Mouse (Mus musculus) forebrain, postnatal 0 days (tissue): ENCODE measurements at regions not wholly inside any gene's neighbourhood (a gene's known extent, or its start where the extent isn't known, plus 50 kb on each side); places are given as distances from the start of the nearest gene placed in this dataset.

ENCODE experiments used
- ATAC-seq: fragments of 200-750 bp; cut with Nextera tagmentation; 2 replicates; pipeline ENCODE4 v1.8.0; 2017; ENCODE audit warnings: mild to moderate bottlenecking, moderate library complexity
- DNase-seq: peaks from one replicate; pipeline ENCODE4 v3.0.0-alpha.2; 2015
- H3K27ac ChIP-seq: fragments of 300-500 bp; sonication (generic); 2 replicates; pipeline ENCODE4 v1.5.1; 2014; ENCODE audit warnings: low read depth, mild to moderate bottlenecking, antibody characterized with exemption, low read length, moderate library complexity, mixed read lengths
- H3K27me3 ChIP-seq: fragments of 300-500 bp; sonication (generic); 2 replicates; pipeline ENCODE4 v1.6.1; 2014; ENCODE audit warnings: mild to moderate bottlenecking, low read length, mixed read lengths; ENCODE audit not compliant: insufficient read depth
- H3K36me3 ChIP-seq: fragments of 300-500 bp; sonication (generic); 2 replicates; pipeline ENCODE4 v1.6.1; 2014; ENCODE audit warnings: mild to moderate bottlenecking, moderate library complexity; ENCODE audit not compliant: insufficient read depth
- H3K4me1 ChIP-seq: fragments of 300-500 bp; sonication (generic); 2 replicates; pipeline ENCODE4 v1.6.1; 2014; ENCODE audit warnings: antibody characterized with exemption; ENCODE audit not compliant: insufficient read depth
- H3K4me2 ChIP-seq: fragments of 300-500 bp; sonication (generic); 2 replicates; pipeline ENCODE4 v1.6.1; 2014; ENCODE audit warnings: low read depth, mild to moderate bottlenecking, moderate library complexity
- H3K4me3 ChIP-seq: fragments of 300-500 bp; sonication (generic); 2 replicates; pipeline ENCODE4 v1.5.1; 2014; ENCODE audit warnings: low read depth, low read length, mixed read lengths
- H3K9ac ChIP-seq: fragments of 300-500 bp; sonication (generic); 2 replicates; pipeline ENCODE4 v1.6.1; 2014; ENCODE audit warnings: mild to moderate bottlenecking
- H3K9me3 ChIP-seq: fragments of 300-500 bp; sonication (generic); 2 replicates; pipeline ENCODE4 v1.6.1; 2016; ENCODE audit warnings: low read length
- CTCF ChIP-seq: sonication (generic); IDR thresholded peaks from 2 replicates; pipeline ENCODE4 v1.5.1; 2016; ENCODE audit warnings: antibody characterized with exemption, control low read depth, low read depth
- WGBS: fragments of 180-500 bp; shearing (Covaris S2); extraction: QIAGEN DNeasy Blood & Tissue Kit; methylation state at CpG from one replicate; pipeline ENCODE4 v1.1.7; 2014; 5-methylcytosine and 5-hydroxymethylcytosine counted together

DNA sequence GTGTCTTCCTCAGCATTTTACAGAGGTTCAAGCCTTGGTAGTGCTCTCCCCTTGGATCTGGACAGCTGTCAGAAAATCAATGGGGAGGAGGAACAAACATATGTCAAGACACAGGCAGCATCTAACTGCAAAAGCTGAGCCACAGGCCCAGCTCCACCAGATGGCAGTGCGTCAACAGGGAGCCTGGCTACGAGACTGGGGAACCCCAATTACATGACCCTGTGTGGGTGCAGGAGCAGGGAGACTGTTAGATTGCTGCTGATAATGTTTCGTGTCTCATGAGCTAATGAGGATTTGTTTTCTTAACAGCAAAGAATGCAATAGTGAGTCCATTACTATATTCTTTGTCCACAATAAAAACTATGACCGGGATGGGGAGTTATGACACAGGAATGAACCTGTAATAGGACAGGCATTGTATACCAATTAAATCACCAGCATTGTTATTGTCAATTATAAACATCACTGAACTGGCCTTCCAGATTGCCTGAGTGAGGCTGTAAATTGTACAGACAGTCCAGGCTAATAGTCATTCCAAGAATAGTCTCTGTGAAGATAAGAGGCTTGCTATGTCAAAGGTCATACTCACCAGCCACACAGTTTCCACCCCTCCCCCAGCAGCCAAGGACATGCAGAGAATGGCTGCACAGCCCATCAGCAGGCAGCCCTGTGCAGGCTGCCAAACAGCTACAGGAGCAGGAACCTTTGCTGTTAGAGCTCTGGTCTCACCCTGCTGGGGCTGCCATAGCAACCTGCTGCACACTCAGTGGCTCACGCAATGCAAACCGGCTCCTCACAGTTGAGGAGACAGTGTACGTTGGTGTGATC is 58.8 kb upstream of the Barx2 start:
- 7% methylated on average over 7 of the region's 7 CpGs for WGBS
- Histone ChIP-seq H3K4me3 (no peak overlapping the region), H3K36me3 (no peaks in the 10 kb centered on the region), H3K9ac (no peak overlapping the region; the same call in 1 of the 2 replicates), H3K27ac (no peak overlapping the region), H3K9me3 (no peaks in the 10 kb centered on the region), H3K27me3 (no peaks in the 10 kb centered on the region), H3K4me1 (peaks cover 13% of the 10 kb centered on the region; the same call in 1 of the 2 replicates), H3K4me2 (no peak overlapping the region)
- DNase-seq (peak; percentile 84), ATAC-seq (peak; percentile 96)
- peak; percentile 94 for TF ChIP-seq CTCF

DNA sequence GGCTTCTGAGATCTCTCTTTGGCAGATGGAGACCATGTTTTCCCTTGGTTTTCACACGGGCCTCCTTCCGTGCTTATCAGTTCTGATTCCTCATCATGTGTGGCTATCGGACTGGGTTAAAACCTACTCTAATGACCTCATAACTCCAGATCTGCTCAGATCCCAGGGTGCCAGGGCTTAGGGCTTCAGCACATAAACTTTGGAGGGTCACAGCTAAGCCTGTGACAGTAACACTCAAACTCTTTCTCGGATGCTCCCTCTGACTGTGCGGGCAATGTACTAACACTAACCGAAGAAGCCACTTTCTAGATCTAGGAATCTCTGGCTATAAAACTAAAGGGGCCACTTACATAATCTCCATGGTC is 59.3 kb upstream of the Barx2 start:
- Histone ChIP-seq H3K27ac (no peak overlapping the region), H3K36me3 (no peaks in the 10 kb centered on the region), H3K4me1 (peaks cover 13% of the 10 kb centered on the region; the same call in 1 of the 2 replicates), H3K27me3 (no peaks in the 10 kb centered on the region), H3K4me3 (no peak overlapping the region), H3K9ac (no peak overlapping the region), H3K9me3 (no peaks in the 10 kb centered on the region), H3K4me2 (no peak overlapping the region)
- DNase-seq (no peak), ATAC-seq (no peak; the same call in 1 of the 2 replicates)
- no peak for TF ChIP-seq CTCF
- WGBS, result 47% methylated on average over 6 of the region's 6 CpGs

DNA sequence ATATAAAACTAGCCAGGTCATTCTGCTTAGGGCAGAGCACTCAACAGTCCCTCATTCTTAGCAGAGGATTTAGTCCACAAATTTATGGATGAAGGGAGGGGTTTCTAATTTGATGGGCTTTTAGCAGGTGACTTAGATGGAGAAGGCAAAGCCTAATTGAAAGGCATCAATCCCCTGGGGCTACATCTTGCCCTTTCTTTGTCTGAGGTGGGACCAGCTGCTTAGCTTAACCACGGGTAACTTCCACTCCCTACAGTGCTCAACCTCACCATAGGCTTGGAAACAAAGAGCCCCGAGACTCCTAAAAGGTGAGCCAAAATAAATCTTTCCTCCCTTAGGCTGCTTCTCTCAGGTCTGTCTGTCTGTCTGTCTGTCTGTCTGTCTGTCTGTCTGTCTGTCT is 62.9 kb upstream of the Barx2 start:
- no peak for DNase-seq
- Histone ChIP-seq H3K4me1 (peaks cover 13% of the 10 kb centered on the region), H3K27me3 (no peaks in the 10 kb centered on the region), H3K4me3 (no peak overlapping the region), H3K9me3 (no peaks in the 10 kb centered on the region), H3K27ac (no peak overlapping the region), H3K36me3 (no peaks in the 10 kb centered on the region), H3K9ac (no peak overlapping the region), H3K4me2 (no peak overlapping the region)
- TF ChIP-seq CTCF, result no peak
- WGBS, result 27% methylated on average over 2 of the region's 2 CpGs
- no peak for ATAC-seq

DNA sequence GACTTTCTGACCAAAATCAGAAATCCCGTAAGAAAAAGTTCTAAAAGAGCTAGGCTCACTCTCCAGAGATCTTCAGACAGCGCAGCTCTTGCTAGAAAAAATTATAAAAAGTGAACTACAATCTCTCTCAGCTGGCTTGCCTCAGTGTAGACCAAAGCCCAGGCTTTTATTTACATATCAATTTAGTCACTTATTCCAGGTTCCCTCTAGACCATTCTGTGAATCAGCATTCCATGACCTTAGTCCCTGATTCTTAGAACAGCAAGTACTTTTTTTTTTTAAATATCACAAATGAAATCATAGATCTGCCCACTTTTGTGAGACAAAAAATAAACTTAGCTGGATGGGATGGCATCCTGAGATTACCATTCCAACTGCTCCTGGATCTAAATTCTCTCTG is 64.8 kb upstream of the Barx2 start:
- no peak overlapping the region for H3K4me3 ChIP-seq
- ATAC-seq, result no peak
- no peaks in the 10 kb centered on the region for H3K36me3 ChIP-seq
- WGBS, result 94% methylated on average over 2 of the region's 2 CpGs
- no peak overlapping the region for H3K9ac ChIP-seq
- no peak for DNase-seq
- no peak overlapping the region for H3K4me2 ChIP-seq
- no peaks in the 10 kb centered on the region; the same call in 1 of the 2 replicates for H3K4me1 ChIP-seq
- H3K9me3 ChIP-seq, result no peaks in the 10 kb centered on the region
- TF ChIP-seq CTCF, result no peak
- no peaks in the 10 kb centered on the region for H3K27me3 ChIP-seq
- H3K27ac ChIP-seq, result no peak overlapping the region

DNA sequence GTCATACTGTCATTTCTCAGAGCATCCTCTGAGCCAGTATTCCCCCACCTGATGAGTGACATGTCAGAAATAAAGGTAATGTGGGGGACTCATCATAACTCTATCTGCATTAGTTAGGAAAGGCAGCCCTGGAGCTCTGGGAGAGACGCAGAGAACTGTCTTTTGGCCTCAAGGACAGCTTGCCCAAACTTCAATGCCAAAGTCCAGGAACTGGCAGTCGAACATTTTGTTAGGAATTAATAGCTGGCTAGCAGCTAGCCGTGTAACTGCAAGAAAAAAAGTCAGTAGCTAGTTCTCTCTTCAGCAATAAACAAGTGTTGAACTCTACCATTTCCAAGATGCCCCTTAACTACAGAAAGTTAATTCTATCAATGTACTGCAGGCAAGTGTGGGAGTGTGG is 65.9 kb upstream of the Barx2 start:
- Histone ChIP-seq H3K27ac (no peak overlapping the region), H3K4me1 (no peaks in the 10 kb centered on the region; the same call in 1 of the 2 replicates), H3K9ac (no peak overlapping the region), H3K9me3 (no peaks in the 10 kb centered on the region), H3K4me3 (no peak overlapping the region), H3K36me3 (no peaks in the 10 kb centered on the region), H3K4me2 (no peak overlapping the region), H3K27me3 (no peaks in the 10 kb centered on the region)
- DNase-seq (no peak), ATAC-seq (no peak)
- no peak for TF ChIP-seq CTCF
- WGBS, result 86% methylated on average over 3 of the region's 3 CpGs

DNA sequence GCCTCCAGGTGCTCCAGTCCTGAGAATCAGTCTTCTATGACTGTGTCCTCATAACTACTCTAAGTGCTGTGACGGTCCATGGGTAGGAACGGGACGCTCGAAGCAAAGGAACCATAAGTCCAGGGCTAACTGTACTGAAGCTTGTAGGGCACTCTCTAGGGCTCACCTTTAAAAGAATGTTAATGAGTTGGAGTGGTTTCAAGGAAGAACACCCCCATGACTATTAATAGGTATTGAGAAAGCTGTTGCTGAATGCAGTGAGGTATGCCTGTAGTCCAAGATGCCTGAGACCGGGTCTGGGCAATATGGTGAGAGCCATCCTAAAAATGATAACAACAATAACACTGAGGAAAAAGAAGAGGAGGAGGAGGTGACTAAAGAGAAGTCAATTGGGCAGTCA is 67.2 kb upstream of the Barx2 start:
- H3K27me3 ChIP-seq, result no peaks in the 10 kb centered on the region
- no peak overlapping the region for H3K4me2 ChIP-seq
- no peak overlapping the region for H3K27ac ChIP-seq
- no peak overlapping the region for H3K9ac ChIP-seq
- no peak for TF ChIP-seq CTCF
- no peak overlapping the region for H3K4me3 ChIP-seq
- no peak for ATAC-seq
- H3K36me3 ChIP-seq, result no peaks in the 10 kb centered on the region
- 94% methylated on average over 5 of the region's 5 CpGs for WGBS
- no peak for DNase-seq
- H3K9me3 ChIP-seq, result no peaks in the 10 kb centered on the region
- H3K4me1 ChIP-seq, result no peaks in the 10 kb centered on the region; the same call in 1 of the 2 replicates

DNA sequence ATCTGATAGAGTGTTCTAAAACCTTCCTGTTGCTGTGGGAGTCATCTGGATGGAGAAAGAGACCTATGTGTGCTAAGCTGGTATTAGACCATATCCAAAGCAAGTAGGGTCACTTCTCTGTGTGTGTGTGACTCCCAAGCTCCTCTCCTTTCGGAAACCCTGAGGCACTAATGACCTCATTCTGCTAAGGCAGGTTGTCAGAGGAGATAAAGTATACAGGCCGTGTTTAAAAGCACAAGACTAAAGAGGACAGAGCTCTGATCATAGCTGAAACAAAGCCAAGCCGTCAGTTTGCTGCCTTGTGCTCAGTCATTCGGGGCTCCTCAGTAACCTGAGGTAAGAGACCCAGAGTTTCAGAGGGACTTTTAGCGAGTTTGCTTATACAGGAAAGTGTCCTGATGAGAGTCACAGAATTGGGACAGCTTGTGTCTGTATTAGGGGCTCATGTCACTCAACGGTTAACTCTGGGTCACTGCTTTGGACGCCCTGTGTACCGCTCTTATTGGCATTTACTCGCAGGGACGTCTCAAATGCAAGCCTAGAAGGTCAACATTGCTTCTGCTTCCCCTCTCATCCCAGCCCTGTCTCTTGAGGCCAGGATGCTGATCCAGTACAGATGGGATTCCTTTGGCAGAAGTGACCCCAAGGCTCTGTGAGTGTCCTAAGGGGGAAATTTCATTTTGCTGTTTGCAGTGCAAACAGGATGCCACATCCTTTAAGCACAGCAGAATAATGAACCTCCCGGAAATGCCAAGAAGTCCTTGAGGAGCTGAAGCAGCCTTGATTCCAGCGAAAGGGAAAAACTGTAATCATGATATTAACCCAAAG is 70.7 kb upstream of the Barx2 start:
- Histone ChIP-seq H3K36me3 (no peaks in the 10 kb centered on the region), H3K4me2 (no peak overlapping the region), H3K27me3 (no peaks in the 10 kb centered on the region), H3K9ac (no peak overlapping the region), H3K4me1 (no peaks in the 10 kb centered on the region; the same call in 1 of the 2 replicates), H3K9me3 (no peaks in the 10 kb centered on the region), H3K27ac (no peak overlapping the region), H3K4me3 (no peak overlapping the region)
- no peak for TF ChIP-seq CTCF
- 60% methylated on average over 12 of the region's 12 CpGs for WGBS
- ATAC-seq (no peak), DNase-seq (no peak)
